Mouse (Mus musculus) testis, adult 10 weeks (tissue): Measurements from ENCODE around the gene Dnhd1. TPM values are rescaled to one million over a fixed set of nuclear protein-coding genes. Genes with fewer than 3 reads are reported as not detected.

Experiments
- polyA plus RNA-seq: library from polyadenylated mRNA; stranded (reverse); fragments of 350-450 nt; fragmentation: Illumina TruSeq; extraction: RNeasy Lipid Tissue Mini Kit (QIAGEN cat#74804); gene quantifications from one replicate; pipeline ENCODE4 v1.2.3, GENCODE M21; 2014; ENCODE audit warnings: low read depth, low replicate concordance

Gene Dnhd1
- 27.6 TPM for polyA plus RNA-seq

DNA sequence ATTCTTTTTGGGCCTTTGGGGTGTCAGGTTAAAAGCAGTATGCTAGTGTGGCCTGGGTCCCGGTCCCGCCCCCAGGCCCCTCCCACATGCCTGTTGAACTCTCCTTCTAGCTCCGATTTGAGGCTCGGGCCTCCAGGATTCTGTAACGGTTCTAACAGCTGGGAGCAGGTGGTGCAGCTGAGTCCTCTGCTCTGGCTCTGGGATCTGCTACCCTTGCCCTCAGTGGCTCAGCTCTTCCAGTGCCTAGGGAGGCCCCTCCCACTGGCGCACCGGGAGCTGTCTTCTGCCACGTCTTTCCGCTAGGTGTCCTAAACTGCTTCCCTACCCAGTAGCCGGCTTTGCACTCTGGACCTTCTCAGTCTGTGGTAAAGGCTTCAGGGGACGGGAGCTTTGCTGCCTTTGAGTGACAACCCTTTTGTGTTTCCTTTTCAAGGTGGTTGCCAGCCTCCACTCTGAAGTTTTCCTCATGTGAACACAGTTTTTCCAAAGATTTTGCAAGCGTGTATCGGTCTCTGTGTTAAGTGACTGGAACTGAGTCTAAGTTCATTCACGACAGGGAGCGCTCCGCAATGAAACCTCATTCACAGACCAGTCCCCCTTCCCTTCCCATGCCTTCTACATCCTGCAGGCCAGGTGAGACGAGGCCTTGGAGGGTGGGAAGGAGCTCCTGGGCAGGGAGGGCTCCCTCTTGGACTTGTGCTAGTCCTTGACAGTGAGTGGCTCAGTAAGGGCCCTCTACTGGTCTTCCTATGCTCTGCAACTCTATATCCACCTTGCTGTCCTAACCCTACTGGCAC lies at the start of gene Dnhd1:
Dnhd1 (plus strand) TSS at position 189 of the 797 bp plus-strand sequence.

DNA sequence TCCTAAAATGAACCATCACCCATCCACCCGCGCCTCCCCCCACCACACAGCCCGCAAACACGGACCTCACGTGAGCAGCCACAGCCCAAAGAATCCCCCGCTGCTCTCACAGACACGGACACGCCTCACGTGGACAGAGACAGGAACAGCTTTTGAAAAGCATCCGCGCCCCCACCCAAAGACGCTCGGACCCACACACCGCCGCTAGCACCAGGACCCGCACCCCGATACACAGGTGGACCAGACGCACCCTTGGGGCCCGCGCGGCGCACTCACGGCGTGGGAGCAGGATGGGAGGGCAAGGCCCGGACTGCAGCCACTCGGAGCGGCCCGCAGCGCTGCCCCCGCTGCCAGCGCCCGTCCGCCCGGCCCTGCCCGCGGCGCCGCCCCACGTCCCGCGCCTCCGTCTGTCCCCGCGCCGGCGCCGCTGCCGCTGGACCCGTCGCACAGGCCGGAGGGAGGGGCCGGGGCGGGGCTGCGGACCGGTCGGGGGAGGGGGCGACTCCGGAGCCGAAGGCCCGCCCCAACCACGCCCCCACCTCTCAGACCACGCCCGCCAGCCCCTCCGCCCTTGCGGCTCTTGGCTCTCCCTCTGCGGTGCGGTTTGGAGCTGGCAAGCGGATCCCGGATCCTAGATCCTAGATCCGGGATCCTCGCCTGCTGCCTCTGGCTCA lies 17.4 kb upstream of the Dnhd1 start, which contains the start of gene Trim3:
Trim3 (minus strand) TSS at position 445 of the 674 bp plus-strand sequence.

DNA sequence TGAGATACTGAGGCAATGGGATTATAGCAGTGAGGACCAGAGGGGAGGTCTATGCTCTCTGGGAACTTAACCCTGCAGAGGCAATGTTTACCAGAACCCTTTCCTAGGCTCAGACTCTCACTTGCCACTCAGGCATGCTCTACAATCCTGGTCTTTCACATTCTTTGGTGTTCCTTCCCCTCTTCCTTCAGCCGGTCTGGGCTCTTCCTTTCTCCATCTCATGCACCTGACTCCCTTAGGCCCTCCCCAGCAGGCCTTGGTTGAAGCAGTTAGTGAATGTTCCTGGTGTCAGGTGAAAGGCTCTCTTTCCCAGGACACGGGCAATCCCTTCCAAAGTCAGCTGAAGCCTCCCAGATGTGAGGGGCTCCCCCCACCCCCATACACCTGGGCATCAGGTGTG lies 10.9 kb upstream of the Dnhd1 start, which contains the start of gene Timm10b:
Timm10b (plus strand) TSS at position 301 of the 400 bp plus-strand sequence.

DNA sequence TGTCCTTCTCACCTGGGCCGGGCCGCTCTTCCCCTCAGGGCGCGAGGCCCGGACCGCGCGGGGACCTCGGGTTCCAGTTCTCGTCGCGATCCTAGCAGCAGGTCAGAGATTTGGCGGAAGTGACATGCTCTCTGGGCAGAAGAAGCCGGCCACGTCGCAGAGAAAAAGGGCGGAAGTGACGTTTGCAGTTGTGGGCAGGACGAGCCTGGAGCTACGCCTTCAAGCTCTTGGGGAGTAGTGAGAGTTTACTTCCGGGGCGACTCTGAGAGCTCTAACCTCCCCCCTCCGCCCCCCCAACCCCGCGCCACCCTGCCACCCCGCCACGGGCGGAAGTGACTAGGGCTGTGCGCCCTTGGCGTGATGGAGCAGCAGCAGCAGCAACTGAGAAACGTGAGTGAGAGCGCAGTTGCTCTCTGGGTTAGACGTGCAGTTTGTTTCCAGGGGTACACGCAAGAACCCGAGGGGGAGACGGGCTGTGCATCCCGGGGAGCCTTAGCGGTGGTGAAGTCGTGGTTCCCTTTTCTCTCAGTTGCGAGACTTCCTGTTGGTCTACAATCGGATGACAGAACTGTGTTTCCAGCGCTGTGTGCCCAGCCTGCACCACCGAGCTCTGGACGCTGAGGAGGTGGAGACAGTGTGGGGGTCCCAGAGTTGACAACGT lies 10.3 kb upstream of the Dnhd1 start, which contains the start of the genes Arfip2 and Gm45799:
Arfip2 (minus strand) TSS at position 184 of the 661 bp plus-strand sequence.
Gm45799 (plus strand) TSS at position 320 of the 661 bp plus-strand sequence.

DNA sequence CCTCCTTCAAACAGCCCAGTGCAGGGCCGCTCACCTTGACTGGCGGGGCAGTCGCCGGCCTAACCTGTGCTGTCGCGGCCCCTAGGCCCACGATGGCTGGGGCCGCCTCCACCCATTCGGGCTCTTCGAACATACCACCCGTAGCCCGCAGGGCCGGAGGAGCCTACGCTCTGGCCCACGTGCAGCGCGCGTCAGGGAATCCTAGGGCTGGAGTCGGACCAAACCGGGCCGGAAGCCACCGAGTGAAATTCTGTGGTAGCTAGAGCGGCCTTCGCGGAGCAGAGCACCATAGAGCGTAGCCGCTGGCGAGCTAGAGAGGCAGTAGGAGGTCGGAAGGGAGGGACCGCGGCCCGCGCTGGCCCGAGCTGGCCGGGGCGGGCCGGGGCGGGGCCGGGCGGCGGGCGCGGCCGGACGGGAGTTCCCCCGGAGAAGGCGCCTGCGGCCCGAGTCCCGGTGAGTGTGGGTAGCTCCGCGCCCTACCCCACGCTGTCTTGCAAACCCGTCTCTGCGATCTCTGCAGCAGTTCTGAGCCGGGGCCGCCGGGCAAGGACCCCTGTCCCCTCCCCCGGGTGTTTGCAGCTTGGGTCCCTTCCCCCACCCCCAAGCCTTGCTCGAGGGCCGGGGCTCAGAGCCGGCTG lies 85.8 kb downstream of the Dnhd1 start, which contains the start of gene Ilk:
Ilk (plus strand) TSS at position 329 of the 638 bp plus-strand sequence.

DNA sequence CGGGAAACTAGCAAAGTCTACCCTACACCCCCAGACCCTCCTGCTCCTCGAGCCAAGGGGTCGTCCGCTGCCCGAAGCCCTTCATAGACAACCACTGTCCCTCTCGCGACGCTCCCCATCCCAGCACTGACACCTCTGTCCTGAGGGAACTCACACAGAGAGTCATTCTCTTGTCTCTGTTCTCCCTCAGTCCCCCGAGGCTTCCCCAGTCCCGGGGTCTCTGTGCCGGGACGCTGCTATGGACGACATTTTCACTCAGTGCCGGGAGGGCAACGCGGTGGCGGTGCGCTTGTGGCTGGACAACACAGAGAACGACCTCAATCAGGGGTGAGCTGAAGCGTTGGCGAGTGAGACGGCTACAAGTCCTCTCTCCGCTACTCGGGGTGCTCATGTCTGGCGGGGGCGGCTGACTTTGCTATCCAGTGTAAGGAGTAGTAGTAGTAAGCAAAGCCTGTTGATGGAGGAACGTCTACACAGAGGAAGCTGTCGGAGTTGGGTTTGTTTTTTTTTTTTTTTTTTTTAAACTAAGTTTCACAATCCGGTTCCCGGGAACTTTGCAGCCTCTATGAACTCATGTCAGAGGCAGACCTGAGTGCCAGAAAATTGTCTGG lies 86.4 kb downstream of the Dnhd1 start, which contains the start of gene Rrp8:
Rrp8 (minus strand) TSS at position 475 of the 611 bp plus-strand sequence.

DNA sequence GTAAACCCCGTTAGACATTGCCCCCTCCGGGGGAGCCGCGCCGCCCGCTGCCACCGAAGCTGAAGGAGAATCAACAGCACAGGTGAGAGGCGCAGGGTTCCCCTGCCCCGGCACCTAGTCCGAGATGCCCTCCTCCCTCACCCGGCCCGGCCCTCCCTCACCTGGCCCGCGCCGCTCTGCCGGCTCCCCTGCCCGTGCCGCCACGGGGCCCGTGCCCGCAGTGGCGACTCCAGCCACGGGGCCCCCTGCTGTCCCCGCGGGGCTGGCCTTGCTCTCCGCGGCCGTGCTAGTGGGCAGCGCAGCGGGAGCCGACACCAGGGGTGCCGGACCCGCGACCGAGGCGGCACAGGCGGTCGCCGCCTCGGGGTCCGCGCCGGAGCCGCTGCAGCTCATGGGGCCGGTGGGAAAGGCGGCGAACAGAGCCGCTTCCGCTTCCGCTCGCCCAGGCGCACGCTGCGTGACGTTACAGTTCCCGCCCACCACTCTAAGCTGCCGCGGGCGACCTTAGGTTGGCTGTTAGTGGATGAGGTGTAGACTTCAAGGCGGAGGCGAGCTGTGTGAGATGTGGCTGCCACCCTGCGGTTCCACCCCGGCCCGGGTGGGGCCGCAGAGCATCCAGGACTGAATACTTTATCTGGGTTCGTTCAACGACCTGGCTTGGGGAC lies 93.4 kb downstream of the Dnhd1 start, which contains the start of gene Taf10:
Taf10 (minus strand) TSS at position 436 of the 665 bp plus-strand sequence.

DNA sequence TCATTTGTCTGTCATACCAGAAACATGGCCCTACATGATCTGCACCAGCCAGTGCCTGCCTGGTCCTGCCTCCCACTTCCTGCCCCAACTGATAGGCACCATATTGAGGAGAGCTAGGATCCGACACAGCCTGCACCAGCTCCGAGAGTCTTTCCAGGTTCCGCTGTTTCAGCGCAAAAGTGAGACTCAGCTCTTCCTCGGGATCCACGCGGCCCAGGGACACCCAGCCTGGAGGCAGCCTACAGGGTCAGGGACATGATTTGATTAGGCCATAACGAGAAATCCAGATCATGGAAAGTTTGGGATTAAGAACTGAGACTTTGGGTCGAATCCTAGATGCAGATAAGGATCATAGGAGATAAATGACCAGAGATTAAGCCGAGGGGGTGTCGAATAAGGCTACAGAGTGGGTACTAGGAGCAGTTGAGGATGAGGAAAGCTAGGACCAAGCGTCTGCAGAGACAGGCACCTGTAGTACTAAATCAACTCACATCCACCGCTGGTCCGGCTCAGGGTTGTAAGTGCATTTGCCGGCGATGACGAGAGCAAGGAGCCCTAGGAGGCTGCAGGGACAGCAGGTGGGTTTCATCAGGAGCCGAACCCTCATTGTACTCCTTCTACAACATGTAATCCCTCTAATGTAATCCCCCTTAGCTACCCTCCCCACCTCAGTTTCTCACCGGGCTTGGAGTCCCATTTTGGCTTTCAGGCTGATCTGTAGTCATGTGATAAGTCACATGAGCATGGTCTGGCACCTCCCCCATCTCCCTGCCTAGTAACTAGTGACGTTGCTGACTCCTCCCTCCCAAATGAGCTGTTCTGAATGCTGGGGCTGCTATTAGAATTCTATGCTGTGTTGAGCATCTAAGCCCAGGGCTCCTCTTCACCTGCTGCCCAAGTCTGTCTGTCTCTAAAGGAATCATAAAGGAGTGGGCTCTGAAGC lies 101.1 kb downstream of the Dnhd1 start, which contains the start of gene Tpp1:
Tpp1 (minus strand) TSS at position 745 of the 943 bp plus-strand sequence.

Other genes with a start within 250 kb of the Dnhd1 start
- 1.8 TPM for gene Cnga4, start 246.3 kb upstream of the Dnhd1 start, polyA plus RNA-seq
- gene Cckbr, start 225.1 kb upstream of the Dnhd1 start, polyA plus RNA-seq: not detected
- 0.69 TPM for gene Cavin3, start 168.5 kb upstream of the Dnhd1 start, polyA plus RNA-seq
- gene Smpd1, start 96.5 kb upstream of the Dnhd1 start, polyA plus RNA-seq: 0.62 TPM
- 0.71 TPM for gene Apbb1, start 69.2 kb upstream of the Dnhd1 start, polyA plus RNA-seq
- not detected for gene Hpx, start 50.7 kb upstream of the Dnhd1 start, polyA plus RNA-seq
- gene Trim3, start 17.3 kb upstream of the Dnhd1 start, polyA plus RNA-seq: 2.0 TPM
- gene Timm10b, start 10.8 kb upstream of the Dnhd1 start, polyA plus RNA-seq: 17.1 TPM
- 3.4 TPM for gene Arfip2, start 10.4 kb upstream of the Dnhd1 start, polyA plus RNA-seq
- not detected for gene Gm45799, start 10.3 kb upstream of the Dnhd1 start, polyA plus RNA-seq
- gene Ilk, start 85.8 kb downstream of the Dnhd1 start, polyA plus RNA-seq: 17.2 TPM
- gene Rrp8, start 86.6 kb downstream of the Dnhd1 start, polyA plus RNA-seq: 9.8 TPM
- gene Taf10, start 93.5 kb downstream of the Dnhd1 start, polyA plus RNA-seq: 21.1 TPM
- gene Tpp1, start 101.4 kb downstream of the Dnhd1 start, polyA plus RNA-seq: 9.5 TPM
- gene Dchs1, start 136.8 kb downstream of the Dnhd1 start, polyA plus RNA-seq: 0.10 TPM
- 10.1 TPM for gene Mrpl17, start 160.3 kb downstream of the Dnhd1 start, polyA plus RNA-seq